Mouse (Mus musculus): Measurements from ENCODE around the gene Bcat1.
A peak's percentile ranks its signal among the peaks of the same experiment; 100 is the strongest.

The Bcat1 gene

GRCm38 (mm10) chr6:145002094-145002936 lies 73.7 kb downstream of the Bcat1 start:
- no peak for DNase-seq

DNA sequence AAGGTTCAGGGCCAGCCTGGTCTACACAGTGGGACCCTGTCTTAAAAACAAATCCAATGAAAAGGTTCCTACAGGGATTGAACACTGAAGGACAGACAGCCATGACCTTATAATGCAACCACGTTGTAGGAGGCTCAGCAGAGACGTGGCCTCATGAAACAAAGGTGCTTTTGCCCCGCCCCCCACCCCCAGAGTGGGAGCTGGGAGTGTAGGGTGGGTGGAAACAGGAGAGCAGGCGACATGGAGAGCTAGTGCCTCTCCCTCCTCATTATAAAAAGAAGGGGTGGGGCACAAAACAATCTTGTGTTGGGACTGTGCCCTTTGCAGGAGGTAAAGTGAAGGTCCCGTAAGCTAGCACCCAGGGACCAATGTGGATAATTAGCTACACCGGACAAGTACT lies 74.5 kb downstream of the Bcat1 start:
- DNase-seq, result no peak

GRCm38 (mm10) chr6:144997229-144997628 lies 78.8 kb downstream of the Bcat1 start:
- no peak for DNase-seq

DNA sequence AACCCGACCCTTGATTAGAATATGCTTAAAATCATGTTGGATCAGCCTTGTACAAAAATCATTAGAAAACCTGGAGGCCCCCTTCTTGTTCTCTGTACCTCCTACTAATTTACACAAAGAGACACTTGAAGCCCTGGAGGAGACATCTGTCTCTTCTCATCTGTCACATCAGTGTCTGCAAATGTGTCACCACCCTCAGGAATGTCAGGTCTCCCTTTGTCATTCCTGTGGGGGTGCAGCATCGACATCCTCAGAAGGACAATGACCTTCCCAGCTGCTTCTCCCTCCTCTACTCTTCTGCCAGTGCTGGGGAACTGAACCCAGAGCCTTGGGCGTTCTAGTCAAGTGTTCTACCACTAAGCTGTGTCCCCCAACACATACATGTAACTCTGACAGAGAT lies 83.9 kb downstream of the Bcat1 start:
- DNase-seq, result no peak

GRCm38 (mm10) chr6:144989193-144989592 lies 86.8 kb downstream of the Bcat1 start:
- DNase-seq, result no peak

- DNase-seq, result no peak
Observed at GRCm38 (mm10) chr6:144987676-144988075, 88.3 kb downstream of the Bcat1 start.

GRCm38 (mm10) chr6:144987216-144987615 lies 88.8 kb downstream of the Bcat1 start:
- no peak for DNase-seq

DNA sequence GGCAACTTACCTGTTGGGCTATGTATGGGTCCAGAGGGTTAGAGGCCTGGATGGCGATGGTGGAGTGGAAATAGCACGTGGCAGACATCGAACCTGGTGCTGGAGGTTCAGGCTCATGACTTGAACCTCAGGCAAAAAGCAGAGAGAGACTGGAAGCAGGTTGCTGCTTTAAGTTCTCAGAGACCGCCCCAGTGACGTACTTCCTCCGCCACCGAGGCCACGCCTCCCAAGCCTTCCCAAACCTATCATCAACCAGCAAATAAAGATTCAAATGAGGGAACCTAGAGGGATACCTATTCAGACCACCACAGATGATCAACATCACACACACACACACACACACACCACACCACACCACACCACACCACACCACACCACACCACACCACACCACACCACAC lies 91.8 kb downstream of the Bcat1 start:
- no peak for DNase-seq

DNA sequence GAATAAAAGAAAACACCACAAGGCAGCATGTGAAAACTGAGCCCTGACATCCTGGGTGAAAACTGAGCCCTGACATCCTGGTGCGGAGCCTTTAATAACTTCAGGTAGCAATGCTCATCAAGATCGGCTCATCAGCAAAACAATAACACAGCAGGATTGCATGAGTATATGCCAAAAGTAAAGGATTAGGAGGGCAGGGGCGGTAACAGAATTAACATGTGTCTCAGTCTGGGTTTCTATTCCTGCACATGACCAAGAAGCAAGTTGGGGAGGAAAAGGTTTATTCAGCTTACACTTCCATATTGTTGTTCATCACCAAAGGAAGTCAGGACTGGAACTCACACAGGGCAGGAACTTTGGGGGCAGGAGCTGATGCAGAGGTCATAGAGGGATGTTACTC lies 93.9 kb downstream of the Bcat1 start:
- DNase-seq, result no peak

- DNase-seq, result no peak
Observed at GRCm38 (mm10) chr6:144972351-144972750, 103.6 kb downstream of the Bcat1 start.

DNA sequence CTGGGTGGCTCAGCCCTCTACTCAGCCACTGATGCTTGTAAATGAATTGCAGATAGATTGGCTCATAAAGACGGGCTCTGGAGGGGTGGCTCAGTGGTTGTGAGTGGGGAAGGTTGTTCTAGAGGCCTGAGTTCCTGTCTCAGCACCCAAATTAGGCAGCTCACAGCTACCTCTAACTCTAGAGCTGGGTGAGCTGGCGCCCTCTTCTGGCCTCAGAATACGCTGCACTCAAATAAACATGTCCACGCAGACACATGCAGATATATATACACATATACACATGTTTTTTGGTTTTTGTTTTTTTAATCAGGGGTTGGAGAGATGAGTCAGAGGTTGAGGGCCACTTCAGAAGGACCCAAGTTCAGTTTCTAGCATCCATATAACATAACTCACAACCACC lies 105.1 kb downstream of the Bcat1 start:
- DNase-seq, result no peak

GRCm38 (mm10) chr6:144967536-144967935 lies 108.4 kb downstream of the Bcat1 start:
- DNase-seq, result no peak

DNA sequence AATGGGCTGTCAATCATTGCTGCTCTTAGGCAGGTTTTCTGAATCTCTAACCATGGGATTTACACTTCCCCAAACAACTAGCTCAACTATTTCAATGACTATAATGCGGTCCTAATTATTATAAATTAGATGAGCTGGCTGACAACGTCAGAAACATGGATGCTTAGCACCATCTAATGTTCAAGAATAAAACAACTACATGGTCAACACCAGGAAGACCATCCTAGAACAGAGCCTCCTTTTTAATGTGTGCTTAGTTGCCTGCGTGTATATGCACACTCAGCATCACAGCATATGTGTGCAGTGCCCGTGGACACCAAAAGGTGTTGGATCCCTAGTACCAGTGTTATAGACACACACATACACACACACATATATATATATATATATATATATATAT lies 111.8 kb downstream of the Bcat1 start:
- no peak for DNase-seq

GRCm38 (mm10) chr6:144963156-144963555 lies 112.8 kb downstream of the Bcat1 start:
- peak; percentile 25 for DNase-seq

GRCm38 (mm10) chr6:144962013-144962354 lies 114.0 kb downstream of the Bcat1 start:
- DNase-seq, result peak; percentile 24

DNA sequence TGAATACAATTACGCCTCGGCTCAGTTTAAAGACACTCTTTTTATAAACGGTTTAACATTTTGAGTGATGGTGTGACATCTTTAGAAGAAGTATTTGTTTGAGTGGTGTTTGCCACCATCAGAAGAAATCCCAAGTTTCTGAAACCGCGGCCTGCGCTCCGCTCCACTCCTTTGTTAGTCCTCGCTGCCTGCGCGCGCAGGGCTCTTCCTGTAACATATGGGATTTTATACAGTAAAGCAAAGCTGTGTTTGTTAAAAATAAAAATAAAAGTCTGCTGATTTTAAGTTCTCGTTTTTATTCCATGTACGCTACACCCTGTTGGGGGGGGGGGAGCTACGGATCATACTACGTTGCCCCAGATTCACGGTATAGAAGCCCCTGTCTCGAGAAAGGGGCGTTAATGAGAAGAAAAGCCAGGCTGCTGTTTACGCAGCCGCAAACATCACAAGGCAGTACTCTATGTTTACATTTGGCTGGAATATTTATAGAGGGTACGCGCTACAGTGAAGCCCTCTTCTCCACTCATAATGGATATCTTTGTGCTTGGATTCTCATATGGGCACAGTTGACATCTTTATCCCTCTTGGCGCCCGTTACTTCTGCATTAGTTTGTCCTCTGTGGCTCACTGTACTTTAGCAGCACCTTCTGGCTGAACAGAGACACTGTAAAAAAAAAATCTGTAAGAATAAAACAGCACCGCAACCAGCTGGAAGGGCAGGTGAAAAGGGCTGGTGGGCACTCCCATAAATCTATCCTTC lies 114.6 kb downstream of the Bcat1 start:
- peak; percentile 55 for DNase-seq

DNA sequence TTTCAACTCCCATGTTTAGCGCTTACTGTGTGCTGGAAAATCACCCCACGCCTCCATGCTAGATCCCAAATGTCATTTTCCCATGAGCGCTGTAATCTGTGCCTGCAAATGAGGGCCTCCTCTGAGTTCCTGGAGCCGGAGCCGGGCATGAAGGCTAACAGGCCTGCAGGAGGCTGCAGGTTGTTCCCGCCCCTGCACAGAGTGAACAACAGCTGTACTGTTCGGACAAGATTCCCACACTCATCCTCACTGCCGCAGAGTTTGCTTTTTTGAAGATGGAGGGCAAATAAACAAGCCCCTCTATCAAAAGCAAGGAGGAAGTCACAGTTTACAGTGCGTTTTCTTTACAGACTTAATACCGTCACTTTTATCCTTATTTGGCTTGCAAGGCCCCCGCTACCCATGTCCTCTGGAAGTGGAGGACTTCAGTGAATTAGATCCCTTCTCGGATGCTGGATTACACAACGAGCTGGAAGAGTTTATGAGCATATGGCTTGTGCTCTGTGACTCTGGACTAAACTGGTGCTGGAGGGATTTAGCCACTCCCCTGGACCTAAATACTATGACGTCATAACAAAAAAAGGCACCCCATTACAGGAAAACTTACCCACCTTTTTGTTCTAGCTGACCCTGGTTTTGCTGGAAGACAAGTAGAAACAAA lies 120.0 kb downstream of the Bcat1 start:
- no peak for DNase-seq

DNA sequence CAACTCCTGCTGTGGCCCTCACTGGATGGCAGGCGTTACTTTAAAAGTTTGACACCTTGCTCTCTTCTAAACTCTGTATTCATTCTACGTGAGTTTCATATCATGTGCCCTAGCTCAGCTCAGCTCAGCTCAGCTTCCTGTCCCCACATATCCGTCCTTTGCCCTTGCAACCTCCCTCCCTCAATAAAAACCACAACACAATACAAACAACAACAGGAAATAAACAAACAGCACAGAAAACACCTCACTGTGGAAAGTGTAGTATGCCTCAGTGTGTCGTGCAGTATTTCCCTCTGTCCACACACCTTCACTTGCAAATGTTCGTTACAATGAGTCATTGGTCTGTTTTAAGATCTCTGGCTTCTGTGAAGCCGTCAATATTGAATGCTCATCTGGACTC lies 123.1 kb downstream of the Bcat1 start:
- no peak for DNase-seq

- no peak for DNase-seq
Observed at GRCm38 (mm10) chr6:144944435-144945365, 131.3 kb downstream of the Bcat1 start.

All from right cerebral cortex, postnatal 4 days (tissue).